Mouse (Mus musculus) spleen, adult 2 months (tissue): ENCODE measurements at regions not wholly inside any gene's neighbourhood (a gene's known extent, or its start where the extent isn't known, plus 50 kb on each side); places are given as distances from the start of the nearest gene placed in this dataset.

Source experiments
- CTCF ChIP-seq: fragments of 200-500 bp; IDR thresholded peaks from 2 replicates; pipeline ENCODE4 v1.5.1; 2011; ENCODE audit warnings: mild to moderate bottlenecking, inconsistent platforms; ENCODE audit not compliant: insufficient read depth, insufficient read length, insufficient replicate concordance; ENCODE audit errors: extremely low read depth
- POLR2A ChIP-seq: fragments of 200-500 bp; IDR thresholded peaks from 2 replicates; pipeline ENCODE4 v1.6.1; 2011; ENCODE audit warnings: low read depth, low read length, inconsistent platforms

DNA sequence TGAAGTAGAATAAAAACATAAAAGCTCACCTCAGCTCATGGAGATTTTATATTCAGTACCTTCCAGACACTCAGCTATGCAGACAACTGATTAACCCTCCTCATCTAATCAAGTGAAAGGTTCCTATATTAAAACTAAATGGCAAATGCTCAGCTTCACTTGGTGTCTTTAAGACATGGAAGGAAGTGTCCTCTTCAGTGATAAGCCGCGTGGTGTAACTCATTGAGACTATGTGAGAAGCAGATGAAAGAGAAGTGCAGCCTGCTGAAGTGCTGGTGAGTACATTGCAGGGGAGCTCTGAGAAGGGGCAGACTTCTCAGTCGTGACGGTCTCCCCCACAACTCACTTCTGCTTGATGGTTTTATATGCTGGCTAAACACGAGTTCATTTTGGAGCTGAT lies 86.6 kb upstream of the Lgalsl start:
- TF ChIP-seq POLR2A (no peak), CTCF (no peak)
